Mouse (Mus musculus): ENCODE measurements around the gene Nkx1-2.

GRCm38 (mm10) chr7:132644605-132645279 lies 45.3 kb upstream of the Nkx1-2 start:
- no peak for TF ChIP-seq MXI1 (IDR thresholded peaks at IDR 0.05; ENCODE audit: low read depth, low read length)
- TF ChIP-seq POLR2A (IDR thresholded peaks at IDR 0.05; ENCODE audit: low read depth, low read length), result no peak
- TF ChIP-seq CTCF (conservative IDR thresholded peaks at IDR 0.05 in 1 of 2, IDR thresholded peaks at IDR 0.05 in 1 of 2; ENCODE audit: low read depth in 2 of 2, low read length in 2 of 2), result no peak
- no peak for TF ChIP-seq TBP (conservative IDR thresholded peaks at IDR 0.05; ENCODE audit: low read depth, low read length)
- TF ChIP-seq MAX (IDR thresholded peaks at IDR 0.05; ENCODE audit: low read length), result no peak
- TF ChIP-seq SMC3 (IDR thresholded peaks at IDR 0.05; ENCODE audit: low read depth, low read length), result no peak
- no peak for TF ChIP-seq ZC3H11A (IDR thresholded peaks at IDR 0.05; ENCODE audit: low read depth, low read length)
